Mouse (Mus musculus): ENCODE data around the gene Olfr1347. TPM values are rescaled to one million over a fixed set of nuclear protein-coding genes. Genes with fewer than 3 reads are reported as not detected.

Olfr1347 gene
- total and polyA plus RNA-seq, 3 experiments: not detected

- dilution Hi-C loops (cut with MboI; ENCODE audit: extremely low pct_ligation_motif_present, extremely low pct_unique_long_range_greater_than_20kb, low sequenced_read_pairs) (no loop called here), in situ Hi-C loops (cut with MboI; ENCODE audit: low pct_ligation_motif_present, low pct_unique_long_range_greater_than_20kb, low sequenced_read_pairs) (no loop called here)
- TF ChIP-seq TCF12 (IDR thresholded peaks at IDR 0.05; ENCODE audit: low read depth, low read length) (no peak), PAX5 (IDR thresholded peaks at IDR 0.05; ENCODE audit: low read length) (no peak), ZC3H11A (IDR thresholded peaks at IDR 0.05; ENCODE audit: low read depth, low read length) (no peak), POLR2AphosphoS2 (IDR thresholded peaks at IDR 0.05; ENCODE audit: low read depth, low read length) (no peak), HCFC1 (IDR thresholded peaks at IDR 0.05; ENCODE audit: low read depth, low read length) (no peak), USF1 (IDR thresholded peaks at IDR 0.05; ENCODE audit: low read depth, low read length) (no peak), ZNF384 (IDR thresholded peaks at IDR 0.05; ENCODE audit: low read depth, low read length) (no peak), USF2 (conservative IDR thresholded peaks at IDR 0.05; ENCODE audit: low read depth, low read length) (no peak), CHD1 (IDR thresholded peaks at IDR 0.05; ENCODE audit: low read depth, low read length) (no peak), BHLHE40 (IDR thresholded peaks at IDR 0.05; ENCODE audit: low read depth, low read length) (no peak)
- H3K4me1 ChIP-seq (ENCODE audit: control insufficient read depth in 1 of 2, insufficient read depth in 2 of 2): no peaks in the 10 kb centered on the region
- H3K4me2 ChIP-seq (ENCODE audit: insufficient read depth, low read depth, poor library complexity, severe bottlenecking): no peak within 1 kb of the TSS
- no peaks in the 10 kb centered on the region for H3K27me3 ChIP-seq (replicated peaks)
- no peak within 1 kb of the TSS for H3K9ac ChIP-seq (ENCODE audit: insufficient read depth, low read depth)
- no peak within 1 kb of the TSS for H3K4me3 ChIP-seq (replicated peaks in 1 of 3; ENCODE audit: low read depth in 2 of 3, low read length in 2 of 3, poor library complexity in 1 of 3)
- peaks cover 66% of the 10 kb centered on the region for H3K9me3 ChIP-seq (replicated peaks; ENCODE audit: low read length)
- no peak within 1 kb of the TSS for H3K27ac ChIP-seq (ENCODE audit: insufficient read depth, low read depth)
- no peaks in the 10 kb centered on the region for H3K36me3 ChIP-seq (replicated peaks in 1 of 2; ENCODE audit: control insufficient read depth in 1 of 2, insufficient read depth in 1 of 2, low read length in 1 of 2)
- DNase-seq (ENCODE audit: extremely low read depth): no peak
- H3K79me2 ChIP-seq (replicated peaks; ENCODE audit: control insufficient read depth, extremely low read depth, insufficient read depth, poor library complexity, severe bottlenecking): no peaks in the 10 kb centered on the region
Measured at GRCm38 (mm10) chr7:6522850-6523249, 23.3 kb upstream of the Olfr1347 start, which contains the start of gene Olfr1349. Olfr1349 (minus strand) TSS chr7:6522950.

GRCm38 (mm10) chr7:6521666-6522065 lies 22.1 kb upstream of the Olfr1347 start:
- no peaks in the 10 kb centered on the region for H3K79me2 ChIP-seq (replicated peaks; ENCODE audit: control insufficient read depth, extremely low read depth, insufficient read depth, poor library complexity, severe bottlenecking)
- H3K9ac ChIP-seq (ENCODE audit: insufficient read depth, low read depth): no peak overlapping the region
- no peaks in the 10 kb centered on the region for H3K27me3 ChIP-seq (replicated peaks)
- H3K9me3 ChIP-seq (replicated peaks; ENCODE audit: low read length): peaks cover 64% of the 10 kb centered on the region
- no peak for DNase-seq (ENCODE audit: extremely low read depth)
- no peak overlapping the region for H3K4me3 ChIP-seq (replicated peaks in 1 of 3; ENCODE audit: low read depth in 2 of 3, low read length in 2 of 3, poor library complexity in 1 of 3)
- no peak overlapping the region for H3K27ac ChIP-seq (ENCODE audit: insufficient read depth, low read depth)
- H3K36me3 ChIP-seq (replicated peaks in 1 of 2; ENCODE audit: control insufficient read depth in 1 of 2, insufficient read depth in 1 of 2, low read length in 1 of 2): no peaks in the 10 kb centered on the region
- no peak for TF ChIP-seq TBP (conservative IDR thresholded peaks at IDR 0.05; ENCODE audit: low read depth, low read length)
- TF ChIP-seq HCFC1 (IDR thresholded peaks at IDR 0.05; ENCODE audit: low read depth, low read length): no peak
- TF ChIP-seq TCF12 (IDR thresholded peaks at IDR 0.05; ENCODE audit: low read depth, low read length): no peak
- no peak for TF ChIP-seq NELFE (IDR thresholded peaks at IDR 0.05; ENCODE audit: low read depth, low read length)
- no peak for TF ChIP-seq ZKSCAN1 (IDR thresholded peaks at IDR 0.05; ENCODE audit: borderline replicate concordance, low read depth, low read length)
- TF ChIP-seq CTCF (conservative IDR thresholded peaks at IDR 0.05 in 1 of 2, IDR thresholded peaks at IDR 0.05 in 1 of 2; ENCODE audit: low read depth in 2 of 2, low read length in 2 of 2): no peak
- TF ChIP-seq MAZ (IDR thresholded peaks at IDR 0.05; ENCODE audit: low read depth, low read length): no peak
- H3K4me1 ChIP-seq (ENCODE audit: control insufficient read depth in 1 of 2, insufficient read depth in 2 of 2): no peaks in the 10 kb centered on the region
- dilution Hi-C loops (cut with MboI; ENCODE audit: extremely low pct_ligation_motif_present, extremely low pct_unique_long_range_greater_than_20kb, low sequenced_read_pairs): no loop called here
- no peak overlapping the region for H3K4me2 ChIP-seq (ENCODE audit: insufficient read depth, low read depth, poor library complexity, severe bottlenecking)
- in situ Hi-C loops (cut with MboI; ENCODE audit: low pct_ligation_motif_present, low pct_unique_long_range_greater_than_20kb, low sequenced_read_pairs): no loop called here

DNA sequence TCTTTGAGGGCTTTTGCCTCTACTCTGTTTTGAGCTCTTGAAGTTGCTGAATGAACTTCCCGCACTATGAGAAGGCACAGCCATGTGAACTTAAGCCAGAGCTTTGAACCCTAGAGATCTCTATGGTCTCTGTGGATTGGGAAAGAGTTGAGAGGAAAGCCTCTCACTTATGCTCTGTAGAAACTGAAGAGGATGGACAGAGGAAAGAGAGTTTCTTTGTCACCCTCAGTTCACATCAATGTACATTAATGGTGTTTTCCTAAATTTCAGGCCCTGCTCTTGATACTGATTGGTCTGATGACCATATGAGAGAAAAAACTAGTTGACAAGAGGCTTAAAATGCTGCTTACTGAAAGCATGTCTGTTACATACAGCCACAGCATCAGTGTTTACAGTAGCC lies 9.1 kb upstream of the Olfr1347 start, which contains the start of gene Olfr1348:
TSS of gene Olfr1348 (minus strand) at position 101 of the 400 bp plus-strand sequence.
- dilution Hi-C loops (cut with MboI; ENCODE audit: extremely low pct_ligation_motif_present, extremely low pct_unique_long_range_greater_than_20kb, low sequenced_read_pairs) (no loop called here), in situ Hi-C loops (cut with MboI; ENCODE audit: low pct_ligation_motif_present, low pct_unique_long_range_greater_than_20kb, low sequenced_read_pairs) (no loop called here)
- no peaks in the 10 kb centered on the region for H3K36me3 ChIP-seq (replicated peaks in 1 of 2; ENCODE audit: control insufficient read depth in 1 of 2, insufficient read depth in 1 of 2, low read length in 1 of 2)
- H3K4me2 ChIP-seq (ENCODE audit: insufficient read depth, low read depth, poor library complexity, severe bottlenecking): no peak within 1 kb of the TSS
- no peak for DNase-seq (ENCODE audit: extremely low read depth)
- H3K27ac ChIP-seq (ENCODE audit: insufficient read depth, low read depth): no peak within 1 kb of the TSS
- H3K27me3 ChIP-seq (replicated peaks): no peaks in the 10 kb centered on the region
- no peaks in the 10 kb centered on the region for H3K79me2 ChIP-seq (replicated peaks; ENCODE audit: control insufficient read depth, extremely low read depth, insufficient read depth, poor library complexity, severe bottlenecking)
- no peak within 1 kb of the TSS for H3K9ac ChIP-seq (ENCODE audit: insufficient read depth, low read depth)
- no peak for TF ChIP-seq NRF1 (IDR thresholded peaks at IDR 0.05; ENCODE audit: low read depth, low read length)
- no peak for TF ChIP-seq TCF12 (IDR thresholded peaks at IDR 0.05; ENCODE audit: low read depth, low read length)
- no peak for TF ChIP-seq CHD2 (IDR thresholded peaks at IDR 0.05; ENCODE audit: low read length)
- no peak for TF ChIP-seq JUN (IDR thresholded peaks at IDR 0.05; ENCODE audit: insufficient read depth, low read depth, low read length)
- no peak for TF ChIP-seq SIN3A (IDR thresholded peaks at IDR 0.05; ENCODE audit: low read length)
- H3K9me3 ChIP-seq (replicated peaks; ENCODE audit: low read length): peaks cover 39% of the 10 kb centered on the region
- no peaks in the 10 kb centered on the region for H3K4me1 ChIP-seq (ENCODE audit: control insufficient read depth in 1 of 2, insufficient read depth in 2 of 2)
- H3K4me3 ChIP-seq (replicated peaks in 1 of 3; ENCODE audit: low read depth in 2 of 3, low read length in 2 of 3, poor library complexity in 1 of 3): no peak within 1 kb of the TSS
